Mouse (Mus musculus): ENCODE measurements around the gene Apoc2. TPM values are rescaled to one million over a fixed set of nuclear protein-coding genes. Genes with fewer than 3 reads are reported as not detected.

Apoc2 gene
- total and polyA plus RNA-seq, 2 experiments from 2014 or later: 0.50 to 0.86 TPM

DNA sequence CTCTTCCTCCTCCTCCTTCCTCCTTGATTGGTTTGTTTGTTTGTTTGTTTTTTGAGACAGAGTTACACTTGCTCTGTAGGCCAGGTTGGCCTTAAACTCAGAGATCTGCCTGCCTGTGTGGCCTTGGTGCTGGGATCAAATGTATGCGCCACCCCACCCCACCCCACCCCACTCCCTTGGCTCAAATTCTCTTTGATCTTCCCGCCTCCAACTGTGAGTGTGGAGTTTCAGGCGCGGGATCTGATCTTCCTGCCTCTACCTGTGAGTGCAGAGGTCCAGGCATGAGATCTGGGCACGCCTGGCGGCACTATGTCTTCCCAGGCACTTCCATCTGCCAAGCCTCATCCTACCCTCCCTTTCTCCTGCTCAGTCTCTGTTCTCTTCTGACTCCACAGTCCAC is 55.5 kb downstream of the Apoc2 start:
- Histone ChIP-seq H3K4me1 (ENCODE audit: insufficient read depth) (no peaks in the 10 kb centered on the region), H3K36me3 (ENCODE audit: insufficient read depth) (no peaks in the 10 kb centered on the region), H3K4me2 (ENCODE audit: low read depth) (no peak overlapping the region), H3K27ac (ENCODE audit: low read depth, low read length) (no peak overlapping the region), H3K27me3 (ENCODE audit: insufficient read depth, low read length) (no peaks in the 10 kb centered on the region; the same call in 1 of the 2 replicates), H3K9ac (no peak overlapping the region), H3K4me3 (ENCODE audit: low read depth, low read length) (no peak overlapping the region), H3K9me3 (ENCODE audit: low read length) (no peaks in the 10 kb centered on the region)
- DNase-seq: no peak
- no peak for TF ChIP-seq CTCF (IDR thresholded peaks at IDR 0.05; ENCODE audit: low read depth)
- WGBS: 46% methylated on average over 6 of the region's 6 CpGs
- no peak for ATAC-seq

Other genes with a start within 250 kb of the Apoc2 start
- gene Mark4, start 219.1 kb downstream of the Apoc2 start, total RNA-seq (2014; rRNA removed): 46.7 and 47.1 TPM in 2 replicates
- 16.1 and 21.0 TPM in 2 replicates for gene Mark4, start 219.1 kb downstream of the Apoc2 start, polyA plus RNA-seq (2015; fragmentation: Nextera tagmentation; extraction: Ambion mirVana)
- gene Exoc3l2, start 214.6 kb downstream of the Apoc2 start, total RNA-seq (2014; rRNA removed): 0.14 and 0.23 TPM in 2 replicates
- gene Exoc3l2, start 214.6 kb downstream of the Apoc2 start, polyA plus RNA-seq (2015; fragmentation: Nextera tagmentation; extraction: Ambion mirVana): 0.36 and 0.38 TPM in 2 replicates
- gene Bloc1s3, start 169.6 kb downstream of the Apoc2 start, total RNA-seq (2014; rRNA removed): 17.3 and 17.8 TPM in 2 replicates
- gene Bloc1s3, start 169.6 kb downstream of the Apoc2 start, polyA plus RNA-seq (2015; fragmentation: Nextera tagmentation; extraction: Ambion mirVana): 4.5 and 5.1 TPM in 2 replicates
- gene Trappc6a, start 169.5 kb downstream of the Apoc2 start, total RNA-seq (2014; rRNA removed): 28.5 and 28.8 TPM in 2 replicates
- 38.7 and 38.8 TPM in 2 replicates for gene Trappc6a, start 169.5 kb downstream of the Apoc2 start, polyA plus RNA-seq (2015; fragmentation: Nextera tagmentation; extraction: Ambion mirVana)
- gene Nkpd1, start 160.1 kb downstream of the Apoc2 start, total RNA-seq (2014; rRNA removed): 2.0 and 3.4 TPM in 2 replicates
- 1.1 and 2.3 TPM in 2 replicates for gene Nkpd1, start 160.1 kb downstream of the Apoc2 start, polyA plus RNA-seq (2015; fragmentation: Nextera tagmentation; extraction: Ambion mirVana)
- 86.4 and 87.8 TPM in 2 replicates for gene Ppp1r37, start 114.9 kb downstream of the Apoc2 start, total RNA-seq (2014; rRNA removed)
- 23.4 and 27.2 TPM in 2 replicates for gene Ppp1r37, start 114.9 kb downstream of the Apoc2 start, polyA plus RNA-seq (2015; fragmentation: Nextera tagmentation; extraction: Ambion mirVana)
- gene Zfp296, start 100.7 kb downstream of the Apoc2 start, total RNA-seq (2014; rRNA removed): 0.31 and 1.2 TPM in 2 replicates
- 0.09 and 0.16 TPM in 2 replicates for gene Zfp296, start 100.7 kb downstream of the Apoc2 start, polyA plus RNA-seq (2015; fragmentation: Nextera tagmentation; extraction: Ambion mirVana)
- 38.2 and 56.4 TPM in 2 replicates for gene Gemin7, start 100.3 kb downstream of the Apoc2 start, total RNA-seq (2014; rRNA removed)
- gene Gemin7, start 100.3 kb downstream of the Apoc2 start, polyA plus RNA-seq (2015; fragmentation: Nextera tagmentation; extraction: Ambion mirVana): 145 and 148 TPM in 2 replicates
- 56.0 and 89.0 TPM in 2 replicates for gene Clasrp, start 73.5 kb downstream of the Apoc2 start, total RNA-seq (2014; rRNA removed)
- 50.1 and 56.8 TPM in 2 replicates for gene Clasrp, start 73.5 kb downstream of the Apoc2 start, polyA plus RNA-seq (2015; fragmentation: Nextera tagmentation; extraction: Ambion mirVana)
- gene Relb, start 48.5 kb downstream of the Apoc2 start, total RNA-seq (2014; rRNA removed): 6.5 and 6.9 TPM in 2 replicates
- 4.5 and 5.4 TPM in 2 replicates for gene Relb, start 48.5 kb downstream of the Apoc2 start, polyA plus RNA-seq (2015; fragmentation: Nextera tagmentation; extraction: Ambion mirVana)
- 93.2 and 109 TPM in 2 replicates for gene Clptm1, start 12.9 kb downstream of the Apoc2 start, total RNA-seq (2014; rRNA removed)
- 111 and 136 TPM in 2 replicates for gene Clptm1, start 12.9 kb downstream of the Apoc2 start, polyA plus RNA-seq (2015; fragmentation: Nextera tagmentation; extraction: Ambion mirVana)
- gene Gm44805, start 3.5 kb upstream of the Apoc2 start, total RNA-seq (2014; rRNA removed): not detected in 2 replicates
- not detected in 2 replicates for gene Gm44805, start 3.5 kb upstream of the Apoc2 start, polyA plus RNA-seq (2015; fragmentation: Nextera tagmentation; extraction: Ambion mirVana)
- not detected in 2 replicates for gene Apoc4, start 3.5 kb upstream of the Apoc2 start, total RNA-seq (2014; rRNA removed)
- gene Apoc4, start 3.5 kb upstream of the Apoc2 start, polyA plus RNA-seq (2015; fragmentation: Nextera tagmentation; extraction: Ambion mirVana): not detected in 2 replicates
- gene Apoc1, start 14.7 kb upstream of the Apoc2 start, total RNA-seq (2014; rRNA removed): 2.1 and 5.3 TPM in 2 replicates
- 3.0 and 5.5 TPM in 2 replicates for gene Apoc1, start 14.7 kb upstream of the Apoc2 start, polyA plus RNA-seq (2015; fragmentation: Nextera tagmentation; extraction: Ambion mirVana)
- 1,116 and 1,436 TPM in 2 replicates for gene Apoe, start 21.2 kb upstream of the Apoc2 start, total RNA-seq (2014; rRNA removed)
- 1,283 and 1,495 TPM in 2 replicates for gene Apoe, start 21.2 kb upstream of the Apoc2 start, polyA plus RNA-seq (2015; fragmentation: Nextera tagmentation; extraction: Ambion mirVana)
- 98.9 and 113 TPM in 2 replicates for gene Tomm40, start 37.5 kb upstream of the Apoc2 start, total RNA-seq (2014; rRNA removed)
- 146 and 147 TPM in 2 replicates for gene Tomm40, start 37.5 kb upstream of the Apoc2 start, polyA plus RNA-seq (2015; fragmentation: Nextera tagmentation; extraction: Ambion mirVana)
- 44.2 and 44.7 TPM in 2 replicates for gene Nectin2, start 72.5 kb upstream of the Apoc2 start, total RNA-seq (2014; rRNA removed)
- gene Nectin2, start 72.5 kb upstream of the Apoc2 start, polyA plus RNA-seq (2015; fragmentation: Nextera tagmentation; extraction: Ambion mirVana): 47.2 and 48.7 TPM in 2 replicates
- 12.2 and 19.5 TPM in 2 replicates for gene Bcam, start 93.1 kb upstream of the Apoc2 start, total RNA-seq (2014; rRNA removed)
- gene Bcam, start 93.1 kb upstream of the Apoc2 start, polyA plus RNA-seq (2015; fragmentation: Nextera tagmentation; extraction: Ambion mirVana): 10.9 and 12.7 TPM in 2 replicates
- 0.38 and 1.1 TPM in 2 replicates for gene Cblc, start 118.9 kb upstream of the Apoc2 start, total RNA-seq (2014; rRNA removed)
- gene Cblc, start 118.9 kb upstream of the Apoc2 start, polyA plus RNA-seq (2015; fragmentation: Nextera tagmentation; extraction: Ambion mirVana): 0.67 and 0.84 TPM in 2 replicates
- 0.43 and 0.77 TPM in 2 replicates for gene Bcl3, start 144.8 kb upstream of the Apoc2 start, total RNA-seq (2014; rRNA removed)
- 0.28 and 0.86 TPM in 2 replicates for gene Bcl3, start 144.8 kb upstream of the Apoc2 start, polyA plus RNA-seq (2015; fragmentation: Nextera tagmentation; extraction: Ambion mirVana)
- gene Gm19345, start 174.1 kb upstream of the Apoc2 start, total RNA-seq (2014; rRNA removed): 32.4 and 33.3 TPM in 2 replicates
- gene Gm19345, start 174.1 kb upstream of the Apoc2 start, polyA plus RNA-seq (2015; fragmentation: Nextera tagmentation; extraction: Ambion mirVana): 14.6 and 16.4 TPM in 2 replicates
- not detected in 2 replicates for gene Ceacam16, start 183.4 kb upstream of the Apoc2 start, total RNA-seq (2014; rRNA removed)
- 0.53 and 0.84 TPM in 2 replicates for gene Ceacam16, start 183.4 kb upstream of the Apoc2 start, polyA plus RNA-seq (2015; fragmentation: Nextera tagmentation; extraction: Ambion mirVana)
- not detected in 2 replicates for gene Ceacam19, start 210.0 kb upstream of the Apoc2 start, total RNA-seq (2014; rRNA removed)
- not detected in 2 replicates for gene Ceacam19, start 210.0 kb upstream of the Apoc2 start, polyA plus RNA-seq (2015; fragmentation: Nextera tagmentation; extraction: Ambion mirVana)
- gene Pvr, start 243.2 kb upstream of the Apoc2 start, total RNA-seq (2014; rRNA removed): 12.0 and 12.8 TPM in 2 replicates
- 4.2 and 6.1 TPM in 2 replicates for gene Pvr, start 243.2 kb upstream of the Apoc2 start, polyA plus RNA-seq (2015; fragmentation: Nextera tagmentation; extraction: Ambion mirVana)

Measured in forebrain, postnatal 0 days (tissue).